Mouse (Mus musculus): ENCODE measurements at regions not wholly inside any gene's neighbourhood (a gene's known extent, or its start where the extent isn't known, plus 50 kb on each side); places are given as distances from the start of the nearest gene placed in this dataset.

DNA sequence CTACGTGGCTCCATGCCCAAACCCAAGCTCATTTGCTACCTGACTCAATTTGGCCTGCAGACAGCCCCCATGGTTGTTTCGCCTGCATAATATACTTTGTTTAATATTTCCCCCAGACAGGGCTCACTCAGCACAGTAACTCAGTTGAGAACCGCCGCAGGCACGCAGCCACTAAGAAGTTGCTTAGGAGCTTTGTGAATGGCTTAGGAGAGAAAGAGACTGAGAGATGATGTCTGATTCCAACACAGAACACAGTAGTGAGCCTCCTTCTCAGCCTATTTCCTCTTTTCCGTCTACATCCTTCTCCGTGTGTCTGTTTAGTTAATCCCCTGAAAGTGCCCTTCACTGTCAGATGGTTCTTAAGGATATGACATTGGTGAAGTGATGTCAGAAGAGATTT, 429.9 kb downstream of the Tmem182 start:
- no peak for DNase-seq (ENCODE audit: extremely low spot score in 1 of 2, low spot score in 1 of 2)

DNA sequence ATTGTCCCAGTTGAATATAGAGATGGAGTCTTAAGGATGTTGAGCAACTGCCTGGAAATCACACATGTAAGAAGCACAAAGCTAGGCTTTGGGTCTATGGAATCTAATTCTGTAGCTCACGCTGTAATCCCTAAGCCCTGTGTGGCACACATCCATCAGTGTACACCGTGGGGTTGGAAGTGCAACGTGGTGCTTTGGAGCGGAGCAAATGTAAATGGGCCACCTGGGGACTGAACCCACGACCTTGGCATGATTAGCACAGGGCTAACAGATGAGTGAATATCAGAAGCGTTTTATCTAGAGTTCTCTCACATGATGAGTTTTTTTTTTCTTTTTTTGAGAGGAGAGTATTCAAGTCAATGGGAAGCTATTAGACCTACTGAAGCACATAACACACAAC, 437.6 kb downstream of the Tmem182 start:
- DNase-seq (ENCODE audit: extremely low spot score in 1 of 2, low spot score in 1 of 2) = no peak

DNA sequence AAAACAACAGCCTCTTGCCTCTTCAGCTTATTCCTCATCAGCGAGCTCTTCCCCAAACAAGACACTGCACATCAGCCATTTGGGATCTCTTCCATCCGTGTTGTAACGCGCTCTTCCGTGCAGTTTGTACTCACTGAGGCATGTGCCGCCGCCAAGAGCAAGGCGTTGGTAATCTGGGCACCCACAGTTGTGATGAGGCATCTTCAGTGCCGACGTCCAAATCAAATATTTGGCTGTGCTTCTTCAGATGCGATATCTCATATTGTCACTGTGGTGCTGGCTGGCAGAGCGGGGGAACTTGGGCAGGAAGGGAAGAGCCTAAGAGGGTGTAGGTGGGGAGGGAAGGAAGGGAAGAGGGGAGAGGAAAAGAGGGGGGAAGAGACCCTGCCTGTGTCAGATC, 439.2 kb downstream of the Tmem182 start:
- peak; percentile 2 to 32 for DNase-seq (ENCODE audit: extremely low spot score in 1 of 2, low spot score in 1 of 2)

DNA sequence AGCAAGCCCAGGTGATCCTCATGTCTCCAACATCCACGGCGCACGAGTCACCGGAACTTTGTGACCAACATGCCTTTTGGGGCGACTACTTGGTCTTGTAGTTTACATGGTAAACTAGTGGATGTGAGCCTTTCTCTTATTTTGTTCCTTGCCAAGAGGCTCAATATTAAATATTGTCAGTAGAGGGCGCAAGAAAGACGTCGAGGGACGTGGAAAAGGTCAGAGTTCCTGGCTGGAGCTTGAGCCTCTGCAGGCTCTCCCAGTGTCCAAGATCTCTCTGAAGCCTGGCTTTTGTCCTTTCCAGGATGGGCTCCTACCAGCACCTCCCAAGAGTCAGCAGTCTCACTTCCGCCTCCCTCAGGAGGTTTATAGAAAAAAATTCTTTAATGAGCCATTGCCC, 458.8 kb downstream of the Tmem182 start:
- peak in 1 of 2 experiments; percentile 55 for DNase-seq (ENCODE audit: extremely low spot score in 1 of 2, low spot score in 1 of 2)

DNA sequence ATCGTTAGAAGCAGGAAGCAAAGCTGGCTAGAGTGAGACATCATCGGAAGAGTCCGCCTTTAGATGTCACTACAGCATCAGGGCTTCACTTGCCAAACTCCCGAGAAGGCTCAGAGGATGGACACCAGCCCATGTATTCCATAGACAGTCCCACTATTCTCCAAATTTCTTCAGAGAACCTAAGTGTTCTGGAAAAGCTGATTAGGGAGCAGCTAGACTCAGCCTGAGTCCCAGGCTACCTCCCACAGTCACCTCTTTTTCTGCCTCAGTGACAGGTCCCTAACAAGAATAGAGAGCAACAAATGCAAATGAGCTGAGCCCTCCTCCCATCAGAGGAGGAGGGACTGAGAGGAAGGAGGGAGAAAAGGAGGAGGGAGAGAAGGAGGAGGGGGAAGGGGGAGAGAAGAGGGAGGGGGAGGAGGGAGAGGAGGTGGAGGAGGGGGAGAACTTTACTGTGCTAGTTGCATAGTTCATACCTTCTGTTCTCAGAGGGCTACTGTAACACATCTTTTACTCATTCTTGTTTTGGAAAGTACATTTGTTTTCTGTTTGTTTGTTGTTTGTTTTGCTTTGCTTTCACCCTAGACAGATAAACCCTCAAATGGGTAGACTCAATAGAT, 465.8 kb downstream of the Tmem182 start:
- DNase-seq (ENCODE audit: extremely low spot score in 1 of 2, low spot score in 1 of 2) = peak in 1 of 2 experiments; percentile 32

DNA sequence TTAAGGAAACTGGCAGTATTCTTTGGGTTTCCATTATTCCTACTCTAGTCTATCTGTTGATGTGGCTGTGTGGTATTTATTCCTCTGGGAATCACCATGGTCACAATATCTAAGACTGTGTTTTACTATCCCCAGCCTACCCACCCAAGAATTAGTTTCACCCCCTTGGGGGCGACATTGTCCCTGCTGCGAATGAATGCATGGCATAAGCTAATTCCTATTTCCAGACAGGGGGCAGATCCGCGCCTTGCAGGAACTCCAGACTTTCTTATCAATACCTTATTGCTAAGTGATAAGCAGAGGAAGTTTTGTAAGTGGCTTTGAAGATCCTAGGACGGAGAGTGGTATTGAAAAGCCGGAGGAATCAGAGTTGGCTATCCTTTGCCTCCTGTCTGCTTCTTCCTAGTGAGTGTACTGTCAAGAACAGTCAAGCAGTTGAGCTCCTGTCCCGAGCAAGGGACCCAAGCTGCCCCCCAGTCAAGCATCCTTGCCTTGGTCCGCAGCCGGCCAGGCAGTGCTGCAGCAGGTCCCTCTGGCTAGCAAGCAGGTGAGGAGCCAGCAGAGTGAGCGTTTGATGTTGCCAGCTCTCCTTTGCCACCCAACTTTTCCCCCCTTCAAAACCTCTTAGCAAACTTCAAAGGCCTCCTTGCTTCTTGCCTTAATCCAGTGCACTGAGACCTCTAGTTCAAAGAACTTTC, 469.3 kb downstream of the Tmem182 start:
- DNase-seq (ENCODE audit: extremely low spot score in 1 of 2, low spot score in 1 of 2) = peak in 1 of 2 experiments; percentile 37

DNA sequence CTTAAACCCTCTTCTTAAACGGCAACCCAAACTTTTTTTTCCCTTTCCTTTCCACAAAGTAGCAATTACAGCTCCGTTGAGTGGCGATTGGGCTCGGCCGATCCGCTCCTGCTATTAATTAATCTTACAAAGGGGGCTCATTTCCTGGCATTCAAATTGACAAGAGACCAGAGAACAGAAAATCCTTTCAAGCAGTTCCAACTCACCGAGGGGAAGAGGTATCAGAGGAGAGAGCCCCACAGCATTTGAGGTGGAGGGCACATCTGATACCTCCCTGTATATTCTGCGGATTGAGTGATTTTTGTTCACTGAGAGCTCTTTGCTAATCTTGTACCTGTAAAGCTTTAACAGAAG, 469.8 kb downstream of the Tmem182 start:
- DNase-seq (ENCODE audit: extremely low spot score in 1 of 2, low spot score in 1 of 2) = no peak

DNA sequence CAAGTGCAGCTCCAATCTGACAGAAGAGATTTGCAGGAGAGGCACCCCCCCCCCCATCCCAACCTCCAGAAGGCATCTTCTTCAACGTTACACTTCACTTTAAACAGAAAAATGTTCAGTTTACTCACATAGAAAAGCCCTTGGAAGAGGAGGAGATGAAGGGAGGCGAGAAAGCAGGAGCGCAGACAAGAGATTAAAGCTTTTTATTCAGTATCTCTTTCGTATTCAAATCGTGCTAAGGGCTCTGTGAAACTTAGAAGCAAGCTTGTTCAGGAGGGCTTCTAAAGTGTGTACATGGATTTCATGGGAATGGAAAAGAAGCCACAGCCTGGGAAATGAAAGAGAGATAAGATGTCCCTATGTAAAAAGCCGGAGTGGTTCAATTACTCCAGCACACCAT, 470.2 kb downstream of the Tmem182 start:
- DNase-seq (ENCODE audit: extremely low spot score in 1 of 2, low spot score in 1 of 2) = no peak

DNA sequence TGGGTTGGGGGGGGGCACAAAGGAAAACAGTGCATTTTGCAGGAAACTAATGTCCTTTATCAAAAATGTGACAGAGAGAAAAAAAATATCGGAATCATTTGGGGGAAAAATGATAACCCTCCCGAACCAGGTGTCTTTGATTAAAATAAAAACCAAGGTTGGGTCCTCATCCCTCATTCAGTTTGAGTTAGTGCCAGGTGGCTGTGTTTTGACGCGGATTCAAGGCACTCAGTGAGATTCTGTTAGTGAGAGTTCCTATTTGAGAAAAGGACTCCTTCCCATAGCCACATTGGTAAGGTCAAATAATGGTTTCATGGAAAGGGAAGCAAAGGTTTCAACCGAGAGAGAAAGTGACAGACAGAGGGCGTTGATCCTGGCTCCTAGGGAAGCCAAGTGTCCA, 470.9 kb downstream of the Tmem182 start:
- no peak for DNase-seq (ENCODE audit: extremely low spot score in 1 of 2, low spot score in 1 of 2)

DNA sequence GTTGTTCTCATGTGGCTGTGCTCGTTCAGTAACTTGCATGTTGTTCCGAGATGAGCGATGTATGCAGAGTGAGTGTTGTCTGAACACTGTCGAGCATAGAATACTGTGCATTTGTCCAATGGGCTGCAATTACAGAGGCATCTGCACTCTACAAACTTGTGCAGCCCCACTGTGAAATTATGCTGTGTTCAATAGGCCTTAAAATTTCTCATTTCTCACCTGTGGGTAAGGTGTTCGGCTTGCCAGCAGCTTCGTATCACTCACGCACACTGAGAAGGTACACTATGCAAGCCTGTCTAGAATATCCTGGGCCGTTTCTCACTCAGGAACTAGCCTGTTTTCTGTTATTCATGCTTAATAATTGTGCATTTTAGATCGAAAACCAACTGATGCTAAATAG, 479.8 kb downstream of the Tmem182 start:
- DNase-seq (ENCODE audit: extremely low spot score in 1 of 2, low spot score in 1 of 2) = no peak

DNA sequence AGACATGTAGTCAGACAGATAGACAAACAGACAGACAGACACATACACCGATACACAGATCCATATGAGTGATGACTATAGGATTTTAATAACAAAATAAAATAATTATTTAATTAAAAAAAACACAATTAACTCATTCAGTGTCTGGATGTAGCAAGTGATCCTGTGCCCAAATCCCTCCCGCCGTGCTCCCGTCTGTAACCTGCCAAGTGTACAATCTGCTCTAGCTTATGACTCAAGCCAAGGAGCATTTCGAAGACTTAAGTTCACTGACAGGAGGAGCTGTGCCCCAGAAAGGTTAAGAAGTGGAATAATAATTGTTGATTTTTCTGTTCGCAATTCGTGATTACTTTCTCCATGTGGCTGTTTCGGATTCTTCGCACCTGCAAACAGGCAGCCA, 480.8 kb downstream of the Tmem182 start:
- no peak for DNase-seq (ENCODE audit: extremely low spot score in 1 of 2, low spot score in 1 of 2)

DNA sequence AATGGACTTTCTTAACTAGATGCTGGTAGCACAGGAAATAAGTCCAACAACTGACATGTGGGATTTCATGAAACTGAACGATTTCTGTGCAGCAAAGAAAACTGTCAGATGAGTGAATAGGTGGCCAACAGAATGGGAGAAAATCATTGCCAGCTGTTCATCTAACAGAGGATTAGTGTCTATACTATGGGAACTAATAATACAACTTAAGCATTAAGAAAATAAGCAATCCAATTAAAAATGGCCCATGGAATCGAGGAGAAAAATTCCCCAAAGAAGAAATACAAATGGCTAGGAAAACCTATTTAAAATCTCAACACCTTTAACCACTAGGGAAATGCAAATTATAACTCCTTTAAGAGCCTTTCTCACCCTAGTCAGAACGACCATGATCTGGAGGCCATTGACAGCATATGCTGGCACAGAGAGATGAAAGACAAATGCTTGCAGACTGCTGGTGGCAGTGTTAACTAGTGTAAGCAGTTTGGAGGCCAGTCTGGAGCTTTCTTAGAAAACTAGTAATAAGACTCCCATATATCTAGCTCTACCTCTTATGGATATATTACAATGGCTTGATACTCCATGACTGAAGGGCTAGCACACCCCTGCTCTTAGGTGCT, 521.6 kb downstream of the Tmem182 start:
- no peak for DNase-seq (ENCODE audit: extremely low spot score in 1 of 2, low spot score in 1 of 2)

DNA sequence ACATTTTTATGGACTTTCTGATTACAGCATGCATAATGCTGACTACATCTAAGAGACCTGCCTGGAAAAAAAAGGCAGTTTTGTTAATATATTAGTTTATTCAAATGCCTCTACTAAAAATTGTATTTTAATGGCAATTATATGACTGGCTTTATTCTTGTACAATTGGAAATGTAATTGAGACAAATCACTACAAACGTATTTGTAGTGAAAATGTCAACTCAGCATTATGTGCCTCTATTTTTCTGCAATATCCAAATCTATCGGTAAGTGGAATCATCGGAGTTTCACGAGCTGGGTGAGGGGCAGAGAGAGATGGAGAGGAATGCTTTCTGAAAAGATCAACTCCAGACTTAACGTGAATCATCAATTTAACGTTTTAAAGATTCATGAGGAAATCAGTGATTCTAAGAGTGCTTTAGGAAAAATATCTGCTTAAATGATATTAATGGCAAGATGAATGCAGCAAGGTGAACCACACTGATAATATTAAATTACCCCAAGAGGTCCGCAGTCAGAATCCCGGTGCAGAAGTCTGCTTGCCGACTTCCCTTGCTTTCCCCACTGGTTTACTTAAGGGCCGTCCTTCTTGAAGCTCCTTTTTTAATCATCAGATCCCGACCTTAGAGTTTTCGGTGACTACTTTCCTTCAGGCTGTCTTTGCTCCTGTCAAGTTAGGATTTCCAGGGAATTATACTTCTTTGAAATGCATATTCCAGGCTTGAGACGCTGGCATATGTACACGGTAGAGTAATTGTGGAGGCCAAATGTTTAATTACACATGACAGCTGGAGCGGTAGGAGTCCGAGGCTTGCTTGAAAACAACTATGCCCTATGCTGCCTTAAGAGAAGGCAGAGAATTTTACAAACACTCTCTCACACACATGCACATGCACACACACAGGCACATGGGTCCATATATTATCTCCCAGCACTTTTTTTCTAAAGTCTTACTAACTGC, 544.7 kb downstream of the Tmem182 start:
- no peak for DNase-seq (ENCODE audit: extremely low spot score in 1 of 2, low spot score in 1 of 2)

DNA sequence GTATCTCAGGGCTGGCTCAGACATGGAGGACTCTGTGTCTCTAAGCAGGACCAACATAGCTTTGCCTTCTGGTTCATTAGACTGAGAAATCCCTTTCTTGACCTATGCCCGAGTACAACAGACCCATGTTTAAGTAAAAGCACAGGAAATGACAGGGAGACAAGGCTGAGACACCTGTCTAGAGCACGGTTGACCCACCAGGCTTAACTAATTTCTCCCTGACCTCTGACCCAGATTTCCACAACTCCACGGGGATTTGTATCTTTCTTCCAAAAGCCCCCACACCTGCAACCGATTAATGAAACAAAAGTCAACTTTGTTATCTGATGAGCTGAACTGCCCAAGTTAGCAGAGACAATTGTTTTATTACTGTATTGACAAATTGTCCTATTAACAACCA, 553.7 kb downstream of the Tmem182 start:
- DNase-seq (ENCODE audit: extremely low spot score in 1 of 2, low spot score in 1 of 2) = no peak

DNA sequence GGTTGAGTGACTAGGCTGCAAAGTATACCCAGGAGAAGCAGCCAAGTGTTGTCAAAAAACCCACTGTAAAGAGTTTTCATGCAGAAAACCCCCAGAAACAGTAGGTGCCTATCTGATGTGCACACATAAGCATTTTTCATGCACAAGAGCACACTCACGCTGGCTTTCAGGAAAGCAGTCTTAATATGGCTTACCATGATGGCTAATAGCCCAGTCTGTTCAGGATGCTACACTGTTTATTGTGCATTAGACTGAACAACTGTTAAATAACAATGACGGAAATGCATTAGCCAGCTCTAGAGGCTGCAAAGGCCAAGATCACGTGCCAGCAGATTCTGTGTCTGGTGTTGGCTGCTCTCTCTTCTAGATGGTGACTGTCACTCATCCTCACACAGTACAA, 556.1 kb downstream of the Tmem182 start:
- no peak for DNase-seq (ENCODE audit: extremely low spot score in 1 of 2, low spot score in 1 of 2)

DNA sequence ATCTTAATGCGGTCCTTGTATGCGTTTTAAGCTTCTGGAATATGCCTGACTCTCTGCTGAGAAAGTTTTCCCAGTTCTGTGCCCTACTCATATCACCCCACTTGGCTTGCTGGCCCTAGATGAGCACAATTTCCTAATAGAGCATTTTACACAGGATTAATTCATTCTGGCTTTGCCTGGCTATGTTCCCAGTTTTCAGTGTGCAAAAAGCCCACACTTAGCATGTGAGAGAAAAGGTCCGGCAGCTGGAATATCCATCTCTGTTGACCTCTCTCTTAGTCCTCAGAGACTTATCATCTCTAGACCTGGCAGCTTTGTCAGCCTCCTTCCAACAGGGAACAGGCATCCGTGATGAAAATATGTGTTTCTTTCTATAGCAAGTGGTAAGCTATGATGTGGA, 574.6 kb downstream of the Tmem182 start:
- DNase-seq (ENCODE audit: extremely low spot score in 1 of 2, low spot score in 1 of 2) = no peak

DNA sequence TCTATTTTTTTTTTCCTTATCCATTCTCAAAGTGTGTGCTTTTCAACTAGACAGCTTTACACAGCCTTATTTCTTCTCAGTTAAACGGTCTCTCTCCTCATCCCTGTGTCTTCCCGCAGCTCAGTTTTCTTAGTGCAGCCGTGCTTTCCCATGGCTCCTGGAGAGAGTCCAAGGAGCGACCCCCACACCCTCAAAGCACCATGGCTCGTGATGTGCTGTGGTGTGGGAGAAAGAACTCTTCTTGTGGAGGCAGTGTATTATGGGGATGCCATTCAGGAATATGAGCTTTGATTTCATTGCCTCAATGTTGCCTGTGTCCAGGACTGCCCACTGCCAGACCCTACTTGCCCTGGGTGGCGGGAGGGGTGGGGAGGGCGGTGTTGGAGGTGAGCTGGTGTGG, 576.1 kb downstream of the Tmem182 start:
- DNase-seq (ENCODE audit: extremely low spot score in 1 of 2, low spot score in 1 of 2) = no peak

DNA sequence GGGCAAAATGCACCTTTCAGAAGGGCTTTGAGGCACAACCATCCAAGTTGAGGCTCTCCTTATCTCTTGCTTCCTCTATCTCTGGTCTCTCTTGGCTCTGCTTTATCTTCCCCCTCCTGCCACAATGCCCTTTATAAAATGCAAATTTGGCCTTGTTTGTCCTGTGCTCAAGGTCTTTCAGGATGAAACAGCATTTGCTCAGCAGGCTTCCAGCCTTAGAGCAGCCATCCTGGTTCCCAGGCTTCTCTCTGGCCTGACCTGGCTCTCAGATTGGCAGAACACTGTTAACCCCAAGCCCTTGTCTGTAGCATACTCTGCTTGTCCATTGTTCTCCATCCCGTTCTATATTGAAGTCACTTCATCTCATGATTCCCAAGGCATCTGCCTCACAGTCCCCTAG, 579.3 kb downstream of the Tmem182 start:
- DNase-seq (ENCODE audit: extremely low spot score in 1 of 2, low spot score in 1 of 2) = no peak

DNA sequence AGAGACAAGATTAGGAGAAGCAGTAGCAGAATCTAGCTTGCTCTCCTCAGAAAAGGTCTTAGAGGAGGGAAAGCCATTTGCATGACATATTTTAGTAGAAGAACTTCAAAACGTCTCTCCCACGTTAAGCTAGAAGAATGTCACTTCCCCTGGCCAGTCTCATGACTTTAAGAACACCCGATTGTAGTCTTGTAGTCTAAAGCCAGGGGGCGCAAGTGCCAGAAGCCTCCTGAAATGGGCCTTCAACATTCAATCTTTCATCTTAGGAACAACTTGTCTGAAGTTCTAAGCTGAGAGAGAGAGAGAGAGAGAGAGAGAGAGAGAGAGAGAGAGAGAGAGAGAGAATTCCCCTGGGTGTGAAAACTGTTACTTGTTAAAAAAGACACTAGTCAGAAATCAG, 581.0 kb downstream of the Tmem182 start:
- no peak for DNase-seq (ENCODE audit: extremely low spot score in 1 of 2, low spot score in 1 of 2)

DNA sequence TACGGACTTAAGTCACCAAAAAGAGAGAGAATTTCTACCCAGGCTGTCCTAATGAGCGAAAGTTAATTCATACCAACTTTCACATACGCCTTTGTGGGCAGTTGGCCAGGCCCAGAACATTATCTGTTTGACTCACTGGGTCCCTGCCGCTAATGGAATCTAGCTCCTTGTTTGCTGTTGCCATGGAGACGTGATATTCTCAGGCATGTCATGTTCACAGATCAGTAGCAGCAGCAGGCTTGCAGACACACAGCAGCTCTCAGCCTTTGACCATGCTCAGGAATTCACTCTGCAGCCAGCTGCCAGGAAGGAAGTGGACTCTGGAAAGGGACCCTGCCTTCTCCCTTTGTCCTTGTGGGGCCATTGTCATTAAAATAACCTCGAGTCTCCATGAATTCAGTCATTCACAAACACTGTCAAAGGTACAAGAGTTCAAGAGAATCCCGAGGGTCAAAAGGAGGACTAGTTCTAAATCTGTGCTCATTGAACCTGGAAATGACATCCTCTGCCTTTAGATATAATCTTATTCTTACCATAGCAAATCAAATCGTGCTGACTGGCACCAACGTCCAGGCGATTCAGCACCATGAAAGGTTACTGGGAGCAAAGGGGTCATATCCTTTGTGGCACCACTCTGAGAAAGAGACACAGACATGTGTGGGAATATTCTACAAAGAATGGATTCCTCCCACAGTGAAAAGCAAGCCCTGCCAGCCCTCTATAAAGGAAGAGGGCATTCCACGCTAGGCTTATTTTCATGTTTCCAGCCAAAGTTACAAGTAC, 584.9 kb downstream of the Tmem182 start:
- DNase-seq (ENCODE audit: extremely low spot score in 1 of 2, low spot score in 1 of 2) = peak; percentile 29 to 61

All from frontal cortex, adult 2 months (tissue).